Mouse (Mus musculus) thymus, adult 2 months (tissue): Measurements from ENCODE around the gene Abcb8.

Experiments used
- CTCF ChIP-seq: fragments of 200-500 bp; IDR thresholded peaks from 2 replicates; pipeline ENCODE4 v1.5.1; 2012; ENCODE audit warnings: mild to moderate bottlenecking, control low read depth, low read length, moderate library complexity, borderline replicate concordance; ENCODE audit not compliant: control insufficient read depth, poor library complexity, insufficient read depth; ENCODE audit errors: extremely low read depth
- POLR2A ChIP-seq: fragments of 200-500 bp; IDR thresholded peaks from 2 replicates; pipeline ENCODE4 v1.6.1; 2012; ENCODE audit warnings: mild to moderate bottlenecking, low read length, control low read depth, moderate library complexity; ENCODE audit not compliant: control insufficient read depth, poor library complexity, insufficient read depth; ENCODE audit errors: extremely low read depth

DNA sequence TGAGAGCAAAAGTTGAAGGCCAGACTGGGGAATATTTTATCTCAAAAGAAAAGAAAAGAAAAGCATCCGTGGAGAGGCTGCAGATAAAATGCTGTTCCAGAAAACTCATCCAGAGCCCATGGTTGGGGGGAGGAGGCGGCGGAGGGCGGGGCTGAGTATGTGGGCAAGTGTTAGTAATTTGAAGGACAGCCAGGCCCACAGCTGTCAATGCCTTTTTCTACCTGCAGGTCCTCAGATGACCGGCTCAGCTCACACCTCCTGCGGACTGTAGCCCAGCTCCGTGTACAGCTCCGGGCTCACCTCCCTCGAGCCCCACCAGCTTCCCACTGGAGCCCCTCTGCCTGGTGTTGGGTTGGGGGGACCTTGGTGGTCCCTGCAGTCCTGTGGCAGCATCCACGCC lies 6.2 kb downstream of the Abcb8 start:
- TF ChIP-seq CTCF (no peak), POLR2A (no peak)
